Mouse (Mus musculus) lung, adult 2 months (tissue): Measurements from ENCODE around the gene Fbxw8.

Experiments used
- CTCF ChIP-seq: fragments of 200-500 bp; IDR thresholded peaks from 2 replicates; pipeline ENCODE4 v1.5.1; 2011; ENCODE audit warnings: mild to moderate bottlenecking, low read length, control low read depth; ENCODE audit not compliant: insufficient read depth
- POLR2A ChIP-seq: fragments of 200-500 bp; IDR thresholded peaks from 2 replicates; pipeline ENCODE4 v1.6.1; 2011; ENCODE audit warnings: low read depth, mild to moderate bottlenecking, control low read depth, low read length, borderline replicate concordance; ENCODE audit errors: extremely low read depth

- no peak for TF ChIP-seq CTCF
- no peak for TF ChIP-seq POLR2A
These were observed 93.9 kb downstream of the Fbxw8 start for GRCm38 (mm10) chr5:118061391-118061790.
